Mouse (Mus musculus) thymus, adult 2 months (tissue): ENCODE data around the gene Lrrtm1.

Experiments
- CTCF ChIP-seq: fragments of 200-500 bp; IDR thresholded peaks from 2 replicates; pipeline ENCODE4 v1.5.1; 2012; ENCODE audit warnings: mild to moderate bottlenecking, control low read depth, low read length, moderate library complexity, borderline replicate concordance; ENCODE audit not compliant: control insufficient read depth, poor library complexity, insufficient read depth; ENCODE audit errors: extremely low read depth
- POLR2A ChIP-seq: fragments of 200-500 bp; IDR thresholded peaks from 2 replicates; pipeline ENCODE4 v1.6.1; 2012; ENCODE audit warnings: mild to moderate bottlenecking, low read length, control low read depth, moderate library complexity; ENCODE audit not compliant: control insufficient read depth, poor library complexity, insufficient read depth; ENCODE audit errors: extremely low read depth

DNA sequence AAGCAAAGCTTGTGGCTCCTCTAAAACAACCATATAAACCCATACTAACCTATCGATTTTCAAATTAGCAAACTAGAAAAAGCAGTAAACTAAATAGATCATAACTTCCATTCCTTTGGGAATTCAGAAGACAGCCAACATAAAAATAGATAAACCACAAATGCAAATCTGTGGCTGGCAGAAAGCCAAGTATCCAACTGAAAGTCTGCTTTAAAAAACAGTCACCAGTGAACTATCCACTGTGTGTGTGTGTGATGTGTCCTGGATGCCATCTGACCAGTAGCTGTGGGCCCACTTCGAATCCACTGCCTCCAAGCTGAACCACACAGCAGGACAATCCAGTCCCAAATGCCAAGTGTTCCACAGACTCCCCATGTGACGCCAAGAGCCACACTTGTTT is 45.8 kb upstream of the Lrrtm1 start:
- TF ChIP-seq POLR2A (no peak), CTCF (no peak)
